Mouse (Mus musculus): ENCODE measurements around the gene Lpp. TPM values are rescaled to one million over a fixed set of nuclear protein-coding genes. Genes with fewer than 3 reads are reported as not detected.

Lpp gene
- total and polyA plus RNA-seq, 2 experiments from 2014 or later, result 8.4 to 13.1 TPM

DNA sequence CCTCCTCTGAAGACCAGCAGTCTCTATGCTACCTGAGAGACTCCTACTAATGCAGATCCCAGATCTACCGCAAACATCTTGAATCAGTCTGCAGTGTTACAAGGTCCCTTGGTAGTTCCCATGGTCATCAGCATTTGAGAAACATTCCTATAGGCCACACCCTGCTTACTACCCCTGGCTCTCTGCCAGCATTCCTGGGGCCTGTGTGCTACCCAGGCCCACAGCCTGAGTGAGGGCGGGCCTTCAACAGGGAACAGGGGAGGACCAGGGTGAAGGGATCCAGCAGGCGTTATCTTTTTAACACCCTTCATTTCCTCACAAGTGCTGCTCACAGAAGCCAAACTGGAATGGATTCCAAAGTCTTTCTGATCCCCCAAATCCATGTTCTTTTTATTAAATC, 173.0 kb downstream of the Lpp start:
- Histone ChIP-seq H3K4me3 (ENCODE audit: low read length) (no peak overlapping the region), H3K4me1 (ENCODE audit: insufficient read depth, low read length) (peaks cover 9% of the 10 kb centered on the region; the same call in 1 of the 2 replicates), H3K36me3 (ENCODE audit: insufficient read depth, low read length) (no peaks in the 10 kb centered on the region), H3K9me3 (ENCODE audit: low read length) (no peaks in the 10 kb centered on the region), H3K9ac (replicated peaks; ENCODE audit: low read length) (no peak overlapping the region), H3K4me2 (ENCODE audit: low read depth, low read length) (no peak overlapping the region), H3K27me3 (ENCODE audit: insufficient read depth, low read length) (no peaks in the 10 kb centered on the region), H3K27ac (no peak overlapping the region)
- DNase-seq (ENCODE audit: low spot score), result no peak
- ATAC-seq, result no peak
- no peak for TF ChIP-seq CTCF (IDR thresholded peaks at IDR 0.05; ENCODE audit: low read depth)
- WGBS, result 71% methylated on average over 3 of the region's 3 CpGs

DNA sequence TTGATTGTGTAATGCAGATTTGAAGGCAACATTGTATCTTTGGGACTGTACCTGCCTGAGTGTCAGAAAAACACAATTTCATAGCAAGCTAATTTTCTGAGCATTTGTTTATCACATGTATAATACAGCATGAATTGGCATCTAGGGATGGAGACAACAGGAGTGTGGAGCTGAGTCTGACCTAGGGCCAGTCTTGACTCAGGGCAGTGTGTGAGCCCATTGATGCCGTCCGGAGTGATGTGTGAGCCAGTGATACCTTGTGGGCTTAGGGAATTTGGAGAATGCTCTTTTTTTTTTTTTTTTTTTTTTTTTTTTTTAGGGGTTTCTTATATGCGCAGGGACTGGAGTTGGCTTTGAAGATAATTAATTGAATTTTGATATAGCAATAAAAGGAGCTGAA, 174.3 kb downstream of the Lpp start:
- Histone ChIP-seq H3K27ac (no peak overlapping the region), H3K4me2 (ENCODE audit: low read depth, low read length) (no peak overlapping the region), H3K4me1 (ENCODE audit: insufficient read depth, low read length) (peaks cover 9% of the 10 kb centered on the region; the same call in 1 of the 2 replicates), H3K36me3 (ENCODE audit: insufficient read depth, low read length) (no peaks in the 10 kb centered on the region), H3K9ac (replicated peaks; ENCODE audit: low read length) (no peak overlapping the region), H3K9me3 (ENCODE audit: low read length) (no peaks in the 10 kb centered on the region), H3K27me3 (ENCODE audit: insufficient read depth, low read length) (no peaks in the 10 kb centered on the region), H3K4me3 (ENCODE audit: low read length) (no peak overlapping the region)
- DNase-seq (ENCODE audit: low spot score) (no peak), ATAC-seq (no peak)
- TF ChIP-seq CTCF (IDR thresholded peaks at IDR 0.05; ENCODE audit: low read depth), result no peak
- WGBS, result 90% methylated on average over 3 of the region's 3 CpGs

DNA sequence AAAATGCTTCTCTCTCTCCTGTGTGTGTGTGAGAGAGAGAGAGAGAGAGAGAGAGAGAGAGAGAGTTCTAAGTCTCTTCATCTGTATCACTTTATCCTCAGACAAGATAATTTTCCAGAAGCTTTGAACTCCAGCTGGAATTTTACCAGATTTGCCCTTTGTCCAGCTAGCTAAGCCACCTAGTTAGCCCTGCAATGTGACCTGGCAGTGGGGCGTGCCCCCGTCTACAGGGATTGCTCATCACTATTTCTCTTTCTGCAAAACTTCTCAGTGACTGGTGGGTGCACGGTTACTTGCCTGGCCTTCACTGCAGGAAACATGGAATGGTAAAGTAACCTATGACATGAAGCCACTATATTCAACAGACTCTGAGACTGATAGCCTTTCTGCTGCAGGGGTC, 174.8 kb downstream of the Lpp start:
- WGBS, result 90% methylated on average over 3 of the region's 3 CpGs

DNA sequence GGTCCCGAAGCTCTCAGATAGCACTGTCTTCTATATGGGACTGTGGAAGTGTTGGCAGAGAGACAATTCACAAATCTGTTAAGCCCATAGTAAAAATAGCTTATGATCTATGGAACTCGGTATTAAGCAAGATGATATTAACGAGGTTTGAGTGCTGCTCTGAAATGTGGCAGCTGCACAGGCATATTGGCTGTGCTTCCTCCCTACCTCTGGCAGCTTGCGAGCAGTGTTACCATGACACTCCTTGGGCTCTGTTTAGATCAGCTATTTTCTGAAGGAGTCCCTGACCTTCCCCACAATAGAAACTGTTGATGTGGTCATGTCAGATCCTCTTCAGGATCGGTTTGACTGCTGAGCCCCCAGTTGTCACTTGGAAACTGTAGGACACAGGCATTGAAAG, 176.4 kb downstream of the Lpp start:
- no peak overlapping the region for H3K4me2 ChIP-seq (ENCODE audit: low read depth, low read length)
- H3K9ac ChIP-seq (replicated peaks; ENCODE audit: low read length), result no peak overlapping the region
- no peak overlapping the region for H3K4me3 ChIP-seq (ENCODE audit: low read length)
- ATAC-seq (peak; percentile 77; the same call in 1 of the 2 replicates), DNase-seq (ENCODE audit: low spot score) (peak; percentile 24)
- peaks cover 9% of the 10 kb centered on the region; the same call in 1 of the 2 replicates for H3K4me1 ChIP-seq (ENCODE audit: insufficient read depth, low read length)
- H3K27ac ChIP-seq, result peak overlapping the region; percentile 0; the same call in 1 of the 2 replicates
- TF ChIP-seq CTCF (IDR thresholded peaks at IDR 0.05; ENCODE audit: low read depth), result no peak
- no peaks in the 10 kb centered on the region for H3K36me3 ChIP-seq (ENCODE audit: insufficient read depth, low read length)
- no peaks in the 10 kb centered on the region for H3K9me3 ChIP-seq (ENCODE audit: low read length)
- H3K27me3 ChIP-seq (ENCODE audit: insufficient read depth, low read length), result no peaks in the 10 kb centered on the region
- WGBS, result 48% methylated on average over 5 of the region's 5 CpGs

More for the DNA sequence above, 174.8 kb downstream of the Lpp start:
- H3K27ac ChIP-seq, result no peak overlapping the region
- no peaks in the 10 kb centered on the region for H3K36me3 ChIP-seq (ENCODE audit: insufficient read depth, low read length)
- H3K4me1 ChIP-seq (ENCODE audit: insufficient read depth, low read length), result peaks cover 9% of the 10 kb centered on the region; the same call in 1 of the 2 replicates
- no peak for ATAC-seq
- H3K4me3 ChIP-seq (ENCODE audit: low read length), result no peak overlapping the region
- H3K27me3 ChIP-seq (ENCODE audit: insufficient read depth, low read length), result no peaks in the 10 kb centered on the region
- H3K9ac ChIP-seq (replicated peaks; ENCODE audit: low read length), result no peak overlapping the region
- H3K4me2 ChIP-seq (ENCODE audit: low read depth, low read length), result no peak overlapping the region
- no peaks in the 10 kb centered on the region for H3K9me3 ChIP-seq (ENCODE audit: low read length)
- no peak for DNase-seq (ENCODE audit: low spot score)
- no peak for TF ChIP-seq CTCF (IDR thresholded peaks at IDR 0.05; ENCODE audit: low read depth)

DNA sequence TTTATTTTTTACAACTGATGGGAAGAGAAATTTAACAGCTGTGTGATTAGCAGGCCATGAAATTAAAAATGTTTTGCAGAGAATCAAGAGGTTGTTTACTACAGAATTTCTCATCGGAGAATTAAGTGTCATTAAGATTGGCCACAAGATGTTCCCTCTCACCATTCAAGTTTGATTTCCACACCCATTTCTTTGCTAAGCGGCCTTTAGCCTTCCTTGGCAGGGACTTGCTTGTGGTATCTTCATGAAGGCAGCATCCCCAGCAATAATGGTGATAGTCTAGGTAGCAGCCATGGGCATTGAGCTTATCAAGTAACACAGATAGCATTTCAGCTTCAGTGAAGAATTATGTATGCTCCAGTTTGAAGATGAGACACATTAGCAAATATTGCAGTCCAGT, 183.7 kb downstream of the Lpp start:
- no peak for DNase-seq (ENCODE audit: low spot score)
- Histone ChIP-seq H3K9ac (replicated peaks; ENCODE audit: low read length) (no peak overlapping the region), H3K36me3 (ENCODE audit: insufficient read depth, low read length) (no peaks in the 10 kb centered on the region), H3K4me2 (ENCODE audit: low read depth, low read length) (no peak overlapping the region), H3K9me3 (ENCODE audit: low read length) (no peaks in the 10 kb centered on the region), H3K4me1 (ENCODE audit: insufficient read depth, low read length) (no peaks in the 10 kb centered on the region; the same call in 1 of the 2 replicates), H3K27ac (no peak overlapping the region), H3K27me3 (ENCODE audit: insufficient read depth, low read length) (no peaks in the 10 kb centered on the region), H3K4me3 (ENCODE audit: low read length) (no peak overlapping the region)
- no peak for TF ChIP-seq CTCF (IDR thresholded peaks at IDR 0.05; ENCODE audit: low read depth)
- WGBS, result 81% methylated on average over 2 of the region's 2 CpGs
- no peak for ATAC-seq

DNA sequence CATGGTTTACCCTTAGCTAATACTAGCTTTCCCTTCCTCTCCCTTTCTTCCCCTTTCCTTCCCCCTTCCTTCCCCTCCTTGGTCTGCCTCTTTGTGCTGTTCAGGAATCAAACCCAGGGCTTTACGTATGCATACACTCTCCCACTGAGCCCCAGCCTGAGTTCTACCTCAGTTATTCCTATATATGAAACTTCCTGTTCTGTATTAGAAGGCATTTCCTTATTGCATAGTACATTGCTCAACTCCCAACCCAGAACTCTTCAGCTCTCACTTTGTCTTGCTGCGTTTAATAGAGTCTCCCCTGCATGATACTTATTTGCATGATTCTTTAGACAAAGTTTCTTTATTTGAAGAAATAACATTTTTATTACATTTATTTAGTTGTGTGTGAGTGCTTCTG, 184.5 kb downstream of the Lpp start:
- no peak for TF ChIP-seq CTCF (IDR thresholded peaks at IDR 0.05; ENCODE audit: low read depth)
- 87% methylated on average over 2 of the region's 2 CpGs for WGBS
- DNase-seq (ENCODE audit: low spot score) (no peak), ATAC-seq (no peak)
- no peaks in the 10 kb centered on the region for H3K36me3 ChIP-seq (ENCODE audit: insufficient read depth, low read length)
- no peak overlapping the region for H3K4me3 ChIP-seq (ENCODE audit: low read length)
- H3K27ac ChIP-seq, result no peak overlapping the region
- H3K27me3 ChIP-seq (ENCODE audit: insufficient read depth, low read length), result no peaks in the 10 kb centered on the region
- no peak overlapping the region for H3K4me2 ChIP-seq (ENCODE audit: low read depth, low read length)
- no peaks in the 10 kb centered on the region for H3K9me3 ChIP-seq (ENCODE audit: low read length)
- H3K9ac ChIP-seq (replicated peaks; ENCODE audit: low read length), result no peak overlapping the region
- H3K4me1 ChIP-seq (ENCODE audit: insufficient read depth, low read length), result no peaks in the 10 kb centered on the region; the same call in 1 of the 2 replicates

DNA sequence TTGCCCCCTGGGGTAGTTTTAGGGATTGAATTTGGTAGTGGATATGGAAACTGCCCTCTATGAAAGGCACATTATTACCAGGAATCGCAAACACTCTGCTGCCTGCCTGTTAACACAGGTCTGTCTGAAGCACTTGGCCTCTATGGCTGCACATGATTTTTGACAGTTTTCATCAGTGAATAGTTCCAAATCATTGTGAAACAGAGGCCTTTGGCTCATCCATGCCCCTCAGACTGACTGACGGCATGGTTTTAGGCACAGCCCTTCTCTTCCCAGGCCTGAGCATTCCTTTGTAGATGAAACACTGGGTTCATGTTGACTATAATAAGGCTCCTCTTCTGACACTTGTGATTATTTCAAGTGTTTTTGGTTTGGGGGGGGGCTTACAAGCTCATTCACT, 189.5 kb downstream of the Lpp start:
- no peak overlapping the region for H3K4me3 ChIP-seq (ENCODE audit: low read length)
- DNase-seq (ENCODE audit: low spot score) (no peak), ATAC-seq (no peak)
- TF ChIP-seq CTCF (IDR thresholded peaks at IDR 0.05; ENCODE audit: low read depth), result no peak
- no peak overlapping the region for H3K27ac ChIP-seq
- no peak overlapping the region for H3K9ac ChIP-seq (replicated peaks; ENCODE audit: low read length)
- H3K4me2 ChIP-seq (ENCODE audit: low read depth, low read length), result no peak overlapping the region
- H3K4me1 ChIP-seq (ENCODE audit: insufficient read depth, low read length), result no peaks in the 10 kb centered on the region
- no peaks in the 10 kb centered on the region for H3K27me3 ChIP-seq (ENCODE audit: insufficient read depth, low read length)
- 88% methylated on average over 2 of the region's 2 CpGs for WGBS
- H3K9me3 ChIP-seq (ENCODE audit: low read length), result no peaks in the 10 kb centered on the region
- H3K36me3 ChIP-seq (ENCODE audit: insufficient read depth, low read length), result no peaks in the 10 kb centered on the region

All from hindbrain, postnatal 0 days (tissue).